Mouse (Mus musculus): ENCODE data around the gene Selplg.

GRCm38 (mm10) chr5:113805301-113805700 is 27.1 kb downstream of the Selplg start:
- no peak for TF ChIP-seq POLR2A (IDR thresholded peaks at IDR 0.05; ENCODE audit: extremely low read depth, insufficient read depth, low read length)
- no peak for TF ChIP-seq CTCF (IDR thresholded peaks at IDR 0.05; ENCODE audit: extremely low read depth, insufficient read depth, low read length)

Data from cortical plate, adult 2 months (tissue).